Mouse (Mus musculus): ENCODE measurements around the gene Cers6.

The Cers6 gene

DNA sequence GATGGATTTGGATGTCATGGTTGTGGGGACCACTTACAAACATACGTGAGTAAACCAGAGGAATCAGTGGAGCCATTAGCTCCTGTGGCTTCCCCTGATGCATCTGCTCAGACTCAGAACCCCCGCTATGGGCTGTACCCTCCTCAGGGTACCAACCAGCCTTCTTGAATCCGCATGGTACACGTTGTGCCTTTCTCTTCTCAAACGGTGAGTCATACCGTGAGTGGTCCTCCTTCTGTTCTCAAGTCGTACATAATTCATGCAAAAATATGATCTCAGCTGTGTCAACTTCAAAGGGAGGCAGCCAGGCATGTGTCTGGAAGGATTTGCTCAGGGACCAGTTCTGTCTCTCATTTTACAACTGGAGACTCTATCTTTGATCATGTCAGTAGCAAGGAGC lies 23.3 kb downstream of the Cers6 start:
- DNase-seq (ENCODE audit: low read depth): no peak

DNA sequence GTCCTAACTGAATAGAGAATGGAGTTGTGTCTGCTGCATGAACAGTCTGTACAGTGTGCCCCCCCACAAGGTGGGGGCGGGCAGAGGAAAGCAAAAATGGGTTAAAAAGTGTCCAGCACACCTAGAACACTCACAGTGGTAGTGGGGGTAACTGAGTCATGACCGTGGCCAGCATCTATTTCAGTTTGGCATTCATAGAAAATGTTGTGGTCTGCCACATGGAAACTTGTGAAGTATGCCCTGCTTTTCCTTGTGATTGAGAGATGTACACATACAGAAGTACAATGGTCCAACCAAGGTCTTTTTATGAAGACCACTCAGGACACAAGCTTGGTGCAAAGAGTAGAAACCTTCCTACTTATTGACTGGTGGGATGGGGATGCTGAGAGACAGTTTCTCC lies 24.0 kb downstream of the Cers6 start:
- DNase-seq (ENCODE audit: low read depth): no peak

DNA sequence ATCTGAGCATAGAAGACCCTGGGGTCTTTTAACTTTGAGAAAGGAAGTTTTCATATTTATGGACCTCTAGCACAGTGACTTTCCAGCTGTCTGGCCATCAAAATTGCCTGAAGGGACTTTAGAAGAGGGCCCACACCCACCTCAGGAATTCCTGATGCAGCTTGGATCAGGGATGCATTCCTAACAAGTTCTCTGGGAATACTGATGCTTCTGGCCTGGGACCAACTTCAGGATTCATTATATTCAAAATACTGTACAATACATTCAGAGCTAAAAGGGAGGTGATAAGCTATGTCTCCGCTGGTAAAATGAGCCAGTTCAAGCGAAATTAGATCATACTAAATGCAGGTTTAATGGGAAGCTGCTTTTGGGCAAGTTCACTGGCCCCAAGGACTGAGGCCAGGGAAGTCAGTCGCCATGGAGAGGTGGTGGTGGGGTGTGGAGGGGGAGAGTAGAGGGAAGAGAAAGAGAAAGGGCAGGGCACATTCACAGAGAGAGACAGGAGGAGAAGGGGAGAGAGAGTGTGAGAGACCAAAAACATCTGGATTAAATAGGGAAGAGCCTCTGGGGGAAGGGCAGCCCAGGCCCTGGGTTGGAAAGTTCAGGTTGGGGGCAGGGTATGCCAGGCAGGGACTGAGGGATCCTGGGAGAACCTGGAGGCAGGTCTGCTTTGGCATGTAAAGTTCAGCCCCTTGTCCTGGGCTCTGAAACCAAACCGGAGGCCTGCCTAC lies 24.7 kb downstream of the Cers6 start:
- peak; percentile 85 for DNase-seq (ENCODE audit: low read depth)

DNA sequence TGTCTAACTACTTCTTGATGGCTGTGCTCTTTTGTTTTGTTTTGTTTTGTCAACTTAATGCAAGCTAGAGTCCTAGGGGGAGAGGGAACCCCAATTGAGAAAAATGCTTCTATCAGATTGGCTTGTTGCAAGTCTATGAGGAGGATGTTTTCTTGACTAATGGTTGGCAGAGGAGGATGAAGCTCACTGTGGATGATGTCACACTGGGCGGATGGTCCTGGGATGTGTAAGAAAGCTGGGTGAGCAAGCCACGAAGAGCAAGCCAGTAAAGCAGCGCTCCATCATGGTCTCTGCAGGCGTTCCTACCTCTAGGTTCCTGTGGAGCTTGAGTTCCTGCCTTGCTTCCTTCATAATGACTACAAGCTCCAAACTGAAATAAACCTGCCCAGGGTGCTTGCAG lies 25.4 kb downstream of the Cers6 start:
- peak; percentile 54 for DNase-seq (ENCODE audit: low read depth)

DNA sequence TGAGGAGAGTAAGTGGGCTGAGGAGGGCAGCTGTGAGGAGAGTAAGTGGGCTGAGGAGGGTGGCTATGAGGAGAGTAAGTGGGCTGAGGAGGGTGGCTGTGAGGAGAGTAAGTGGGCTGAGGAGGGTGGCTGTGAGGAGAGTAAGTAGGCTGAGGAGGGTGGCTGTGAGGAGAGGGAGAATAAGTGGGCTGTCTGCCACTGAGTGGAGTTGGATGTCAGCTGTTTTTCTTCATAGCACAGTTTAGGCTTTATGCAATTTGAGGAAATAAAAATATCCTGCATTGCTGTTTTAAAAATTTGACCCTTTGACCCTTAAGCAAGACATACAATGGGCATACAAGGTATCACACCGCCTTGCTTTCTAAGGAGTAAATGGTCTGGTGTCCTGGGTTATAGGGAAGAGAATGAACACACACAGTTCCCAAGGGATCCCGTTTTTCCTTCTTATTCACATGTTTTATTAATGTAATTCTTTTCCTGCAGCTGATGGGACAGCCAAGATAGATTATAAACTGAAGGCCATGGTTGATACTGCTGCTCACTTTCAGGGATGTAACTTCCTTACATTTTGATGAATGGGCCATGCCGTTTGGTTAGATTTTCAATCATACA lies 27.0 kb downstream of the Cers6 start:
- DNase-seq (ENCODE audit: low read depth): peak; percentile 35

DNA sequence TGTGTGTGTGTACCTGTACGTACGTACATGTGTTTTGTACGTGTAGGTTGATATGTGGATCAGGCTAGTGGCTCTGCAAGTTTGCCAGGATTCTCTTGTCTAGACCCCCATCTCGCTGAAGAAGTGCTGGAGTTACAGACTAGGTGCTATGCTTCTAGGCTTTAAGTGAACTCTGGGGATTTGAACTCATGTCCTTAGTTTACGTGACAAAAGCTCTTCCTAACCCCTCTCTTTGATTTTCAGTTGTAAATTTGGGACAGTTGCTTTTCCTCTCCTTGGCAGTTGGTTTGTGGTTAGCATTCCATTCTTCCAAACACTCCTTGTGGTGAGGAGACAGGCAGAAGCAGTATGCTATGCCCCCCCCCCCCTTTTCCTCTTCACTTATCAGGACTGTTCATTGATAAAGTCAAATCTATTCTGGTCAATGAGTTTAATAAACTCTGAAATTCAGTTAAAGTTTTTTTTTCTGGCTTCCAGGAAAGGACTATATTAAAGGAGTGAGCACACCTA lies 28.5 kb downstream of the Cers6 start:
- DNase-seq (ENCODE audit: low read depth): no peak

DNA sequence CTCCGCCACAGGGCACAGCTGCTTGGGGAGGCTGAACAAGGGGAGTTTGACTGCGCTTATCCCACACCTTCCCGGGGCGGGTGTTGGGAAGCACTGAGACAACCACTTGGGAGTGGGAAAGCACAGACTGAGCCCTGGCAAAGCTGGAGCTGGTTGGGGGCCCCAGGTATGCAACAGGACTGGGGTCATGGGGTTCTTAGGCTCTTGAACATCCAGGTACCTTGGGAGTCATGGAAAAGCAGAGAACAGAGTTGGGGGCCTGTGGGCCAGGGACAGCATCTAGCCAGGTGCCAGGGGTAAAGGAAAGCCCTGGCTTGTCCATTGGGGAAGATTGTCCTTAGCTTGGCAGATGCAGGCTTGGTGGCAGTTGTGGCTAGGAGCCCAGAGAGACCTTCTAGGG lies 31.2 kb downstream of the Cers6 start:
- no peak for DNase-seq (ENCODE audit: low read depth)

DNA sequence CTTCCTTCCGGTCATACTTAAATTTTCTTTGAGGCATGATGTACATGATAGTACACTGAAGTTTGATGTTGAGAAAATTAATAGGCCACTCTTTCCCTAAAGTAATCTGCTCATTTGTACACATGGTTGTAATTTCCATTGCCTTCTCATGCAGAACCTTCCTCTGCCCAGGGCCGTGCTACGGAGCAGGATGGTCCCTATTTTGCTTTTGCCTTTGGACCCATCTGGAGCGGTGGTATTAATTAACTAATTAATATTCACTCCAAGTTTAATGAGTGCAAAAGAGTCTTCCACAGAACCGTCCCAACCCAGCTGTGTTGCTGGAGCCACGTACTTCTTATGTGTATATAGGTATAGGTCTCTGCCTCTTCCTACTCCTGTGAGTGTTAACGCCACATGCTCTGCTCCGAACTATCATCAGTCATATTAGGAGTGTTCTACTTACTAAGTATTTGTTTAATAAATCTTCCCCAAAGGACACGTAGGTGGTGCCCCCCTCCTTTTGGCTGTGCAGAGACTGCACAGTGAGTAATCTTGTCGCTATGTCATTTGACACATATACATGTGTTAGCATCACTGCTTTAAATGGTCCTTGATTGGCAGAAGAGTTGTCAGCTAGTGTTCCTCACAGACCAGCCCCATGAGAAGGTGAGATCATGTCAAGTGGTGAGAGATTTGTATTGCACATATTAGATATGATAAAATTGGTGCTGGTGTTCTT lies 34.0 kb downstream of the Cers6 start:
- no peak for DNase-seq (ENCODE audit: low read depth)

DNA sequence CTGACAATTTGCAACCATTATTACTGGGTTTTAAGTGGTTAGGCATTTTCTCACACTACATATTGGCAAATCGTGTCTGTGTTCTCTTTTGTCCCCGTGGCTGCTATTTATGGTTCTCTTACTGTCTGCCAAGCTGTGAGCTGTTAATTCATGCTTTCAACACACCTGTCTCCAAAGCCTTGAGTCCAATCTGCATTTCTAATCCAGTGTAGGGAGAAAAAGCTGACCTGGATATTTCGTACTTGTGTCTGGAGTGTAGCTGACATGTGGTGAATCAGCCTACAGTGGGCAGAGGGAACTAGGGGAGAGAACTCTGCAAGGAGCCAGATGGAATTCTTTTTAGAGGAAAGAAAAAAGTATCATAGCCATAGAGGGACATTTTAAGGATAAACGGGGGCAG lies 35.0 kb downstream of the Cers6 start:
- no peak for DNase-seq (ENCODE audit: low read depth)

DNA sequence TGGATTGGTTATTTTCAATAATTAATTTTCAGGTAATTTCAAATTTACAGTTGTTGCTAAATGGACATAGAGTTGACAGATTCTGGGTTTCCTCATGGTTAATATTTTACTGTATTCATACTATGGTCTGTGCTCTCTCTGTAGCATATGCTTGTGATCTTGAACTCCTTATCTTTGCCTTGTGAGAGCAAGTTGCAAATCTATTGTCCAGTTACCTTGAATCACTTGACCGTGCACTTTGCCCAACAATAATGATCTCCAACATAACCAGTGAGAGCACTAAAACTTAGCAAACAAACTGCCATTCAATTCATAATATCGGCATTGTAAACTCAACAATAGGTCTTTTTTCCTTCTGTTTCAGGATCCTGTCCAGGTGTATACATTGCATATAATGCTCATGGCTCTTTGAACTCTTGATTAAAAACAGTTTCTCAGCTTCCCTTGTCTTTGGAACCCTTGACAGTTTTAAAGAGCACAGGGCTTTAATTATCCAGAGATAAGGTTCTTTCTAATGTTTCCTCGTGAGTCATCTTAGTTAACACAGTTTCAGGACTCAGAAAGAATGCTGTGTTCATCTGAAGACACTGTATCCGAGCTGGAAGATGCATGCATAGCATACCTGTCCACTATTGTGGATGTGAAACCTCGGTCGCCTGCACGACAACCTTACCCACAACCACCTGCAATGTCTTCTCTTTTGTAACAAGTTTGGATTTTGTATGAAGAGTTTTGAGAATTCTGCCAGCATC lies 38.7 kb downstream of the Cers6 start:
- no peak for DNase-seq (ENCODE audit: low read depth)

DNA sequence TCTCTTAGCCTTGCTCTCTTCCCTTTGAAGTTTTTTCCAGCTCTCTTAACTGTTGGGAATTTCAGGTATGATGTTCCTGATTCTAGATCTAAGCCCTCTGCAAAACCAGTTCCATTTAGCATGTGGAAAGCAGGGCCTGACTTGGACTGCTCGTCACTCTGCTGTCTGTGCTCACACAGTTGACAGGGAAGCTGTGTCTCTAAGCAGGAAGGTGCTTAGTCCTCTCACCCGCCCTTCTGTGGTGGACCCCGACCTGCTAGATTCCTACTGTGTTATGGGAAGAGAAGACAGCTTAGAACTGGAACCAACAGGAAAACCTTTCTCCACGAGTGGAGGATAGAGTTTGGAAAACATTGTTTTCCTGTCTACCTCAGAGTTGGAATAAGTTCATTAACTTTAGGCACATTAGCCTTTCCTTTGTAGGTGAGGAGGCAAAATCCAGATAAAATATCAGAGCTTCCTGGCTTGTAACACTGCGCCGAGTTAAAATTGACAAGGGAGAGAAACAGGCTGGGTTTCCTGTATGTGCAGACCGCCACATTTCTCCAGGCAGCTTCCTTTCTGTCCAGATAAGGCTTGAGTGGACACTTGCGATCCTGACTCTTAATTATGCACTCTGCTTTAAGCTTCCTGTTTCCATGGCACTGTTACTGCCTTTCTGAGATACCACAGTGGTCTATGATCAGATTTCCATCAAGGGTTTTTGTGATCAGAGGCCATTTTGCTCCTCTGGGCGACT lies 39.6 kb downstream of the Cers6 start:
- no peak for DNase-seq (ENCODE audit: low read depth)

DNA sequence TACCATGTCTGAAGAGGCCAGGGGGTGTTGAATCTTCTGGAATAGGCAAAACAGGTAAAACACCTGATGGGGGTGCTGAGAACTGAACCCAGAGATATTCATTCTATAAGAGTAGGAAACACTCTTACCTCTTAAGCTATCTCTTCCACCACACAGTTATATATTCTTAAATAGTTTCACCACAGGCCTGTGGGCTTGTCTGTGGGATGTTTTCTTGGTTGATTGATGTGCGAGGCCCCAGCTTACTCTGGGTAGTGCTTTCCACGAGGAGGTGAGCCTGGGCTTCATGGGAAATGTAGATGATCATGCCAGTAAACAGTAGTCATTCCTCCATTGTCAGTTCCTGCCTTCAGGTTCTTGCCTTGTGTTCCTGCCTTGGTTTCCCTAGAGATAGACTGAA lies 40.5 kb downstream of the Cers6 start:
- no peak for DNase-seq (ENCODE audit: low read depth)

DNA sequence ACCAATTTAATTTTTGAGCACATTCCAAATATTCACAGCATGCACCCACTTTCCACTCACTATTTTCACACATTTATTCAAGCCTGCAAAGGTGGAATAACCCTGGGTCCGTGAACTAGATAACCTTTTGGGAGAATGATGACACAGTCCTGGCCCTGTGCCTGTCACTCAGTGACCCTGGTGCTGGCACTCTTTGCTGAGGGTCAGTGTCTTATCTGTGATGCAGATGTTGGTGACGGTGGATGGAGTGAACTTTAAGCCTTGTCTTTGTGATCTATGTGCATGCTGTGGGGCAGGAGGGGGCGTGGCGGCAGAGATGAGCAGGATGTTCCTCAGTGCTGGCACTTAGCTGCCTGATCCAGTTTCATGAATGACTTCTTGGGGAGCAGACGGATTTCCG lies 41.3 kb downstream of the Cers6 start:
- no peak for DNase-seq (ENCODE audit: low read depth)

DNA sequence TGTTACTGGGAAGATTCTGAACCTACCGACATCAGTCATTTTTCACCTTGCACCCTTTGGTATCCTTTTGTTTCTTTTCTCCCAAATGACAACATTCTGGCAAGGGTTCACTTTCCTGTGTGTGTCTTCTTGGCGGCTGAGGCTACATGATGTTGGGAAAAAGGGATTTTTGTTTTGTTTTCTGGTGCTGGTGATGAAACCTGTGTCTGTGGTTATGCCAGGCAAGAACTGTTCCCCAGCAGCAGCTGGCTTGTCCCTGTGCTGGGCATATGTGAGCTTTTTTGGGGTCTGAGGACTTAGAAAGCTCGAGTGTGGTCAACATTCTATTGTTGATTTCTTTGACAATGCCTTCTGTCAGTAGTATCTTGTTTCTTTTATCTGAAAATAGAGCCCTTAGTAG lies 45.7 kb downstream of the Cers6 start:
- no peak for DNase-seq (ENCODE audit: low read depth)

DNA sequence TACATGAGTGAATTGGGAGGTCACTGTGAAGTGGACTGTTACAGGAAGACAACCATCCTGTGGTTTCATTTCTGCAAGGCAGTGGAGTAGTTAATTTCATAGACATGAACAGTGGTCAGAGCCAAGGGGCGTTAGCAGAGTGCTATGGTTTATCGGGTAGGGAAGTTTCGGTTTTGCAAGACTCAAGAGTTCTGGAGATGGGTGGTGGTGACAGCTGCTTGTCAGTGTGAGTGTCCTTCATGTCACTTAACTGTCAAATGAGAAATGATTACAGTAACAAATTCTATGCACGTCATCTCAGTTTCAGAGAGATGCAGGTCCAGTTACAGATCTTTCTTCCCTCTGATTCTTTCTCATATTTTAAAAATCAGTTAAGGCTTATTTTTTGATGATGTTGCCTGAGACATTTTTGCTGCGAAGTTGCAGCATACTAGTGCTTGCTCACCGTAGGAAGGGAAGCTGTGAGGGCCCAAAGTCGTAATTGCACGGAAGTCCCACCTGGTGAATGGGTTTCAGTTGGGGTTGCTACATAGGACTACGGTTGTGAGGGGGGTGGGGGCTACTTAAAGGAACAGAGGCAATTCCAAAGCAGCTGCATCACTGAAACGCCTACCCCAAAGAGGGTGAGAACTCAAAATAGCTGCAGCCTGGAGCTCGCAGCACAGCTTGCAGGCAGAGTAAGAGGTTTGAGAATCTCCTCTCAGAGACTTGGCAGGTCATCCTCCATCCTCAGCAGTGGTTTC lies 46.7 kb downstream of the Cers6 start:
- DNase-seq (ENCODE audit: low read depth): peak; percentile 36

DNA sequence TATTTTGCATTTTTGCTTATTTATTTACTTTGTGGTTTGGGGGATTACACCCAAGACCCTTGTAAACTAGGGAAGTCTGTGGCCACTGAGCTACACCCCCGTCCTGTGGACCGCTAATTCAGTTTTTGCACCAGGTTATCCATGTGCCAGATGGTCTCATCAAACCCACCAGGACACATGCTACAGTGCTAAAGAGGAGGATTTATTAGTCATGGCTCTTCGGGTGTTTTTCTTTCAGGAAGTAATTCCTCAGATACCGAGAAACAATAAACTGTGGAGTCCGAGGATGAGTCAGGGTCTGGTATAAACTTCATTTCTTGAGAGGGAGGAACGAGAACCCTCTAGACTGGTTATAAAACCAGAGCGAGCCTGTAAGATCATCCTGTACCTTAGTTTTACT lies 49.5 kb downstream of the Cers6 start:
- DNase-seq (ENCODE audit: low read depth): peak; percentile 46

DNA sequence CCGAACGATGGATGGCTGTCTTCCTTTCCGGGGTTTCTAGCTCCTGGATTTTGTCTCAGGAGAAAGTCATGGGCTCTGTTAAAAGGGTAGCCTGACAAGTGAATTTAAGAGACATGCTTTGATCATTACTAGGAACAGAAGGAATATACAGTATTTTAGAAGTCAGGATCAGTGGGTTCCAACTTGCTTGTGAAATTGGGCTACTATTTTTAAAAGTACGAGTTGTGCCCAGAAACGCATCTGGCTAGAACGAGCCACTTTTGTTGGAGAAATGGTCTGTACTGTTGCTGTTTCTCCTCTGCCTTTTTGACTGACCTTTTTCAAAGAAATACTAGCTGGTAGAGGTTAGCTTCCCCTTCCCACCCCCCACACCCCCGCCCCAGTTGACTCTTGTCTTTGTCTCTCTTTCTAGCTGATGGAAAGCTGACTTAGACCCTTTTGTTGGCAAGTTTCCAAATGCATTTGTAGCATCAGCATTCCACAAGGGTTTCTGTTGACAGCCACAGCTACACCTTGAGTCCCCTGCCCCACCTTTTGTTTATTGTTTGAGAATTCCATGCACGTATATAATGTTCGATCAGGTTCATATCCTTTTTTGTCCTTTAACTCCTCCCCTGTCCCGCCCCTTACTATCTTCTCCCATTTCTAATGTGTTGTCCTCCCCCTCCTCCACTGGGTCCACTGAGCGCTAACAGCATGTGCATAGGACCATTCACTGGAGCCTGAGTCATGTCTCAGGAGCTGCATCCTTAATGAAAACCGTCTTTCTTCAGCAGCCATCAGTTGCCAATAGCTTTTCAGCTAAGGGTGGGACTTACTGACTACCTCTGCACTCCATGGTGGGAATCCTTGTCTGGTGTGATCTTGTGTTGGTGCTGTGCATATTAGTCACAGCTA lies 50.6 kb downstream of the Cers6 start:
- DNase-seq (ENCODE audit: low read depth): no peak

DNA sequence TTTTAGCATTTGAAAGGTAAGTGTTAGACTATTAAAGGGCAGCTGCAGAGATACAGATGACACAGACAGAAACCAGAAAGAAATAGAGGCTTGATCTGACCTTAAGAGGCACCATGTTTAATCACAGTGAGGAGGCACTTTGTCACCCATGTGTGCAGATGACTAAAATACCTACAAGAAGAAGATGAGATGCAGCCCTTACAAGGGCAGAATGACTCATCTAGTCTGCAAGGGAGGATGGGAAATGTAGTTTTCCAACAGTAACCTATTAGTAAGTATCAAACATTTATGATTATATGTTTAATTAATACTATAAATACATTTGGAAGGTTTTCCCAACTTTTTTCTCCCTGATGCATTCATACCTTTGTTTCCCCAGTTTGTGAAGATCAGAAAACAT lies 54.5 kb downstream of the Cers6 start:
- no peak for DNase-seq (ENCODE audit: low read depth)

DNA sequence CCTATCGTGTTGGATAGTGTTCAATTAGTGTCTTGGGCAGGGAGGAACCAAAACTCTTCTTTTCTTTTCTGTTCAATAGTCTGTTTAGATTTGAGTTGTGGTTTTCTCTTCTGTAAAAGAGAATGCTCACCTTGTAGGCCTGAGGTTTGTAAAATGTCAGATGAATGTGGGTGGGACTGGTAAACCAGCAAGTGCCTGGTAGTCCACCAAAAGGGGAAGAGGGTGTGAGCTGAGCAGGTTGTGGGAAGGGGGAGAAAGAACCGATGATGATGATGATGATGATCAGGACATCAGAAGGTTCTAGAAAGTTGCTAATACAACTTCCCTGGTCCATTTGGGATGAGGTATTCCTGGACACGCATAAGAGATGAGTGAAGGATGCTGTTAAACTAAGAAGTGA lies 55.1 kb downstream of the Cers6 start:
- DNase-seq (ENCODE audit: low read depth): no peak

DNA sequence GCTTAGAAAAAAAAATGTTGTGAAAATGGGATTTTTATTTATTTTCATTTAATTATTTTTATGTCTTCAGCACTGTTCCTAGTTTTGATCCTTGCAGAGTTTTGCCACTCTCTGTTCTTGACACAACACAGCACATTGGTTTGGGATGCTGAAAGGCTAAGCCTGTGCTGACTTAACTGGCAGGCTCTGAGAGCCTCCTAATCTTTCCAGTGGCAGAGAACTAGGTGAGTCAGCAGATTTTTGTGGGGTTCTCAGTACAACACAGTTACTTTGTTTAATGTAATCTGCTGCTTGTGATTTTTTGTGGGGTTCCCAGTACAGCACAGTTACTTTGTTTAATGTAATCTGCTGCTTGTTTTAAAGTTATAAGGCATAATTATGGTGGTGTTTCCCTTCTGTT lies 55.8 kb downstream of the Cers6 start:
- peak; percentile 53 for DNase-seq (ENCODE audit: low read depth)

All from NIH3T3 (cell line).